Mouse (Mus musculus): ENCODE data around the gene Adgre5.

DNA sequence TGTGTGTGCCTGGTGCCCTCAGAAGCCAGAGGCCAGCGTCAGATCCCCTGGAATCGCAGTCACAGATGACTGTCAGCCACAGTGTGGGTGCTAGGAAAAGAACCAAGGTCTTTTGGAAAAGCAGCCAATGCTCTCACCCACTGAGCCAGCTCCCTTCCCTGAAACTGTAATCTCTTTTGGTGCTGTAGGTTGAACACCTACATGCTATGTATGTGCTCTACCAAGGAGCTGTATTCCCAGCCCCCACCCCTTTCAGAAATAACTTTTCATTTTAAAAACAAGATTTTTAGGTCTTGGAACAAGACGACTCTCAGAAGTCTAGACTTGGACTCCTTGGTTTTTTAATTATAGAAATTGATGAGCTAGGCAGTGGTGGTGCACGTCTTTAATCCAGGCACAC, 37.7 kb downstream of the Adgre5 start:
- no peak for TF ChIP-seq CTCF (IDR thresholded peaks at IDR 0.05; ENCODE audit: low read depth)
- TF ChIP-seq EP300 (IDR thresholded peaks at IDR 0.05; ENCODE audit: low read depth): no peak

All from heart, postnatal 0 days (tissue).